Mouse (Mus musculus): Measurements from ENCODE around the gene Spen. TPM values are rescaled to one million over a fixed set of nuclear protein-coding genes. Genes with fewer than 3 reads are reported as not detected.
A peak's percentile ranks its signal among the peaks of the same experiment; 100 is the strongest.

The Spen gene
- polyA plus RNA-seq, 1 experiment from 2014 or later = 16.7 TPM

DNA sequence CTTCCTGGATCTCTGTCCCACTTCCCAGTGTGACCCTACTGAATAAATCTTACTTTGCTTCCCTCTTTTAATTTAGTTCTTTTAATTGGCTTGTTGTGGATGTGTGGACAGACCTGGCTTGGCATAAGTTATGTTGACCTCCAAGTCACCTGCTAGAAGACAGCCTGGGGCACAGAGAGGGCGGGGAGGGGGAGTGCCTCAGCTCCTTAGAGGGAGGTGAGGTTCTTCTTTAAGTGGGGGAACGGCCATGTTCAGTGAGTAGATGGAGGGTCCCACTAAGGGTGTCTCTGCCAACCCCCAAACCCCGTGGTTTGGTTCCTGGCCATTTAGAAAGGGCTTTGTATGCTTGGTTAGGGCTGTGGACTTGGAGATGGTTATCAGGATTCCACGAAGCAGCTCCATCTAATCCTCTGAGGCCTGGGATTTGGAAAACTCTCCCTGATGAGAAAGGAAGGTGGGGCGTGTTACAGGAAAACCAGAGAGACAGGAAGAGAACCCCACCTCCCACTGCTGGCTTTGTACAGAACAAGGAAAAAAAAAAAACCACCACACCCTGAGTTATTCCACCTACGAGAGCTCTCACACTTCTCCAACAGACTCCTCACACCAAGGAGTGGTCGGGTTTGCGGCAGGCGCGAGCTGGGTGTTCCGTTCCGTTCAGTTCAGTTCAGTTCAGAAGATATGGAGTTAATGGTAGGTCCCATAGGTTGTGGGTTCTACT is 99.2 kb downstream of the Spen start:
- Histone ChIP-seq H3K4me2 (no peak overlapping the region), H3K27me3 (no peaks in the 10 kb centered on the region), H3K36me3 (ENCODE audit: poor library complexity, severe bottlenecking) (no peaks in the 10 kb centered on the region), H3K9me3 (replicated peaks) (no peaks in the 10 kb centered on the region), H3K4me1 (peaks cover 5% of the 10 kb centered on the region), H3K27ac (no peak overlapping the region), H3K9ac (no peak overlapping the region), H3K4me3 (no peak overlapping the region)
- 85% methylated on average over 12 of the region's 12 CpGs for WGBS
- no peak for ATAC-seq

DNA sequence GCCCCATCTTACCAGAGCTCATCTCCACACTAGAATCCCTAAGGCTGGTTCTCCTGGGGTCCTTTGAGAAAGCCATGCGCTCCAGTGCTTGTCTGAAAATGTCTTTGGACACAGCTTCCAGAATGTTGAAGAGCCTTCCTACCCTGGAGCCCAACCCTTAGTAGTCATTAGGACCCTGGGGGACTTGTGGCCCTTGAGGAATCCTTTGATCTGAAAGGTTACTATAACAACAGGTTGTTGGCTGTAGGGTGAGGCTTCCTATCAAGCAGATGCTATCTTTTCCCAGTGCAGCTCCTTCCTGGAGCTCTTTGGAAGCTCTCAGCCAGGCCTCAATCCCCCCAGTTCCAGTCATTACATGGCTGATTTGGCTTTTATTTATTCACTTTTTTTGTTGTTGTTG is 102.4 kb downstream of the Spen start, which contains the start of gene Srarp:
Gene Srarp (minus strand): TSS at position 132 of the 400 bp plus-strand sequence.
- 100% methylated on average over 1 of the region's 1 CpGs for WGBS

DNA sequence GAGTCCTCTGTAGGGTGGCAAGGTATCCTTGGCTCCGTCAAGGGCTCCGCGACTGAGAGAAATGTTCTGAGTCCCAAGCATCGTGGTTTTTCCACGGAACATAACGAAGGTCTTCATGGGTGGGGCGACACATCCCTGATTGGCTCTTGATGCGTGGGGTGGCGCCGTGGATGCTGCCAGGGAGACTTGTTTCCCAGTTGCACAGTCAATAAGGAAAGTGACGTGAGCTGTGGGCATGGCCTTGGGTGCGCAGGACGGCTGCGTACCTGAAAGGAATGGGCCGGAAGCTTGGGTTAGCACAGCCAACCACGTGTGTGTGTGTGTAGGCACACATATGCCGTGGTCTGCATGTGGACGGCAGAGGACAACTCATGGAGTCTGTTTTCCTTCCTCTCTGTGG is 105.2 kb downstream of the Spen start:
- H3K4me2 ChIP-seq = no peak overlapping the region
- H3K36me3 ChIP-seq (ENCODE audit: poor library complexity, severe bottlenecking) = no peaks in the 10 kb centered on the region
- 0 out of 2 replicates have a peak, but pooled peaks cover 4% of the 10 kb centered on the region for H3K27me3 ChIP-seq
- no peak overlapping the region for H3K4me3 ChIP-seq
- no peak overlapping the region for H3K9ac ChIP-seq
- H3K9me3 ChIP-seq (replicated peaks) = no peaks in the 10 kb centered on the region
- 84% methylated on average over 18 of the region's 18 CpGs for WGBS
- H3K4me1 ChIP-seq = no peaks in the 10 kb centered on the region
- no peak for ATAC-seq
- no peak overlapping the region for H3K27ac ChIP-seq

More for the DNA sequence above, 102.4 kb downstream of the Spen start, which contains the start of gene Srarp:
- Histone ChIP-seq H3K27ac (no peak within 1 kb of the TSS), H3K9me3 (replicated peaks) (no peaks in the 10 kb centered on the region), H3K9ac (no peak within 1 kb of the TSS), H3K27me3 (0 out of 2 replicates have a peak, but pooled peaks cover 4% of the 10 kb centered on the region), H3K4me2 (no peak within 1 kb of the TSS), H3K36me3 (ENCODE audit: poor library complexity, severe bottlenecking) (no peaks in the 10 kb centered on the region), H3K4me3 (no peak within 1 kb of the TSS), H3K4me1 (no peaks in the 10 kb centered on the region)
- ATAC-seq = no peak

DNA sequence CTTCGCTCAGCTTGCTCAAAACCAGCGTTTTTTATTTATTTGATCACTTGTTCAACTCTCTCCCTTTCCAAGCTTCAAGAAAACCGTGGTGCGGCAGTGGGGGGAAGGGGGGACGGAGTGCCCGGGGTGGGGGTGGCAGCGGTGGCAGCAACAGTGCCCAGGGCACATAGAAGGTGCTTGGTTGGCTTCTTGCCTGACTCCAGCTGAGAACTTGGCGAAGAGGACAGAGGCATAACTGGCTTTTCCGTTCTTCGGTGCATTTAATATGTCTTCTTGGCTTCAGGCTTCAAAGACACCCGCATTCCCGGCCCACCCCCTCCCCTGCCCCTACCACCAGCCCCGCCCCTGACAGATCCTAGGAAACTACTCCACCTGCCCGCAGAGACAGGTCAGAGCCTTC is 105.7 kb downstream of the Spen start:
- 73% methylated on average over 14 of the region's 14 CpGs for WGBS
- no peaks in the 10 kb centered on the region for H3K4me1 ChIP-seq
- no peaks in the 10 kb centered on the region for H3K9me3 ChIP-seq (replicated peaks)
- no peak overlapping the region for H3K9ac ChIP-seq
- H3K27me3 ChIP-seq = 0 out of 2 replicates have a peak, but pooled peaks cover 4% of the 10 kb centered on the region
- ATAC-seq = no peak
- no peaks in the 10 kb centered on the region for H3K36me3 ChIP-seq (ENCODE audit: poor library complexity, severe bottlenecking)
- no peak overlapping the region for H3K27ac ChIP-seq
- no peak overlapping the region for H3K4me3 ChIP-seq
- H3K4me2 ChIP-seq = no peak overlapping the region

DNA sequence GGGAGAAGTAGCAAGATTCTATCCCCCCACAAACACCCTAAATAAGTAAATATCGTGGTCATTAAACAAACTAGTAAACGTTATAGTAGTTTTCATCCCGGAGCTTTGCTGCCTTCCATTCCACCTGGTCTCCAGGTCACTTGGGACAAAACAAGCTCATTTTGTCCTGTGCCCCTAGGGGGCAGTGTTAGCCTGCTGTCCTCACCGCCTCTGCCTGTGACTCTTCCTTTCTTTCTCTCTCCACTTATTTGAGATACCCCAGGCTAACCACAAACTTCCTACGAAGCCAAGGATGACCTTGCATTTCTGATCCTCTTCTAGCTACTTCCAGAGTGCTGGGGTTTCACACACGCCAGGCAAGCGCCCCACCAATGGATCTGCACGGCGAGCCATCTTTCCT is 107.4 kb downstream of the Spen start:
- no peak for ATAC-seq
- WGBS = 51% methylated on average over 9 of the region's 9 CpGs

DNA sequence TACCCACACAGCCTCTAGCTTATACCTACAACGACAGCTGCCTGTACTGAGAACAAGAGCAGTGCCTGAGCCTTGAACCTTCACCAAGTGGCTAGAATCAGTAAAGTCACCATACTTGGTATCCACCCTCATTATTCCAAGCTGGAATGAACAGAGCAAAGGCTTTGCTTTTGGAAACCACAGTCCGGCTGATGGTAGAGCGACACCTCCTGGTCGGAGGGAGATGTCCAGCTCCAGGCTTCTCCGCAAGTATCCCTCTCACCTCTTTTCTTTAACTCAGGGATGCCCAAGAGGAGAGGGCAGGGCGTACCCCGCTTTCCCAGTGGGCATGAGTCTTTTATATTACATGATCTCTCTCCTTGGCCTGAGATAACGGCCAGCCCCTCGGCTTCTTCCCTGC is 108.5 kb downstream of the Spen start:
- peaks cover 12% of the 10 kb centered on the region for H3K4me1 ChIP-seq
- 51% methylated on average over 9 of the region's 9 CpGs for WGBS
- no peak overlapping the region for H3K4me2 ChIP-seq
- H3K27me3 ChIP-seq = peaks cover 16% of the 10 kb centered on the region; the same call in 1 of the 2 replicates
- H3K9ac ChIP-seq = no peak overlapping the region
- H3K36me3 ChIP-seq (ENCODE audit: poor library complexity, severe bottlenecking) = no peaks in the 10 kb centered on the region
- H3K27ac ChIP-seq = no peak overlapping the region
- no peak overlapping the region for H3K4me3 ChIP-seq
- no peak for ATAC-seq
- no peaks in the 10 kb centered on the region for H3K9me3 ChIP-seq (replicated peaks)

More for the DNA sequence above, 107.4 kb downstream of the Spen start:
- Histone ChIP-seq H3K4me1 (peaks cover 3% of the 10 kb centered on the region), H3K27me3 (0 out of 2 replicates have a peak, but pooled peaks cover 6% of the 10 kb centered on the region), H3K9ac (no peak overlapping the region), H3K9me3 (replicated peaks) (no peaks in the 10 kb centered on the region), H3K36me3 (ENCODE audit: poor library complexity, severe bottlenecking) (no peaks in the 10 kb centered on the region), H3K4me2 (no peak overlapping the region), H3K27ac (no peak overlapping the region), H3K4me3 (no peak overlapping the region)

DNA sequence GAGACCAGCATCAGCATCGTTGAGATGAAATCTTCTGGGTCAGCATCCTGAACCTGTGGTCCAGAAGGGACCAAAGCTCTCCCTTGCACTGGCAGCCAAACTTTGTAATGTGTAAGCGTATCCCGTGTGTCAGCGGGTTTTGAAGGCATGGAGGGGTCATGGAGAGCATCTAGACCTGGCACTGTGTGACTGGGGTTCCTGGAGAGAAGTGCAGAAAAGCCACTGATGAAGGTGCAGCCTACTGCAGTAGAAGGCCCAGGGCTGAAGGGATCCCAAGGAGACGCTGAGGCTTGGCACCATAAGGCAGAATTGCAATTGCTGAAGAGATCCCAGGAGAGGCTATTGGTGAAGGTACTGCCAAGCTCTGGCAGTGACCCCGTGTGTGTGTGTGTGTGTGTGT is 109.0 kb downstream of the Spen start:
- no peak overlapping the region for H3K27ac ChIP-seq
- H3K4me1 ChIP-seq = peaks cover 12% of the 10 kb centered on the region
- WGBS = 85% methylated on average over 6 of the region's 6 CpGs
- ATAC-seq = no peak
- peaks cover 18% of the 10 kb centered on the region; the same call in 1 of the 2 replicates for H3K27me3 ChIP-seq
- no peak overlapping the region for H3K4me3 ChIP-seq
- no peaks in the 10 kb centered on the region for H3K36me3 ChIP-seq (ENCODE audit: poor library complexity, severe bottlenecking)
- H3K4me2 ChIP-seq = no peak overlapping the region
- H3K9me3 ChIP-seq (replicated peaks) = no peaks in the 10 kb centered on the region
- no peak overlapping the region for H3K9ac ChIP-seq

DNA sequence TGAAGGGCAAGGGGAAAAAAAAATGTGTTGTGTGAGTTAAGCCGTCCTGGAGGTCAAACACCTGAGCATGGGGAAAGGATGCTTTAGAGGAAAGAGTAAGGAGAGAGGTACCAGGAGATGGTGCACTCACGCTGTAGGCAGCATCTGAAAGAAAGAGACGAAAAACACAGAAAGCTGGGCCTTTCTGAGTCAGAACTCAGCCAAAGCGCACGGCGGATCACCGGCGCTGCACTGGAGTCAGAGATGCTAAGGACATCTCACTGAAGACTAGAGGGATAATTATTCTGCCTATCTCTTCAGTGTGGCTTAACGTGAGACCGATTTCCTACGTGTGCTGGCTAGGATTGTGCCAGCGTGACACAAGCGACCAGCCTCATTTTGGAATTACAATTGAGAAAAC is 110.5 kb downstream of the Spen start:
- Histone ChIP-seq H3K9ac (no peak overlapping the region), H3K36me3 (ENCODE audit: poor library complexity, severe bottlenecking) (no peaks in the 10 kb centered on the region), H3K27ac (no peak overlapping the region), H3K4me1 (peaks cover 12% of the 10 kb centered on the region), H3K4me3 (no peak overlapping the region), H3K27me3 (peaks cover 18% of the 10 kb centered on the region; the same call in 1 of the 2 replicates), H3K9me3 (replicated peaks) (no peaks in the 10 kb centered on the region), H3K4me2 (no peak overlapping the region)
- ATAC-seq = no peak
- WGBS = 87% methylated on average over 13 of the region's 13 CpGs

DNA sequence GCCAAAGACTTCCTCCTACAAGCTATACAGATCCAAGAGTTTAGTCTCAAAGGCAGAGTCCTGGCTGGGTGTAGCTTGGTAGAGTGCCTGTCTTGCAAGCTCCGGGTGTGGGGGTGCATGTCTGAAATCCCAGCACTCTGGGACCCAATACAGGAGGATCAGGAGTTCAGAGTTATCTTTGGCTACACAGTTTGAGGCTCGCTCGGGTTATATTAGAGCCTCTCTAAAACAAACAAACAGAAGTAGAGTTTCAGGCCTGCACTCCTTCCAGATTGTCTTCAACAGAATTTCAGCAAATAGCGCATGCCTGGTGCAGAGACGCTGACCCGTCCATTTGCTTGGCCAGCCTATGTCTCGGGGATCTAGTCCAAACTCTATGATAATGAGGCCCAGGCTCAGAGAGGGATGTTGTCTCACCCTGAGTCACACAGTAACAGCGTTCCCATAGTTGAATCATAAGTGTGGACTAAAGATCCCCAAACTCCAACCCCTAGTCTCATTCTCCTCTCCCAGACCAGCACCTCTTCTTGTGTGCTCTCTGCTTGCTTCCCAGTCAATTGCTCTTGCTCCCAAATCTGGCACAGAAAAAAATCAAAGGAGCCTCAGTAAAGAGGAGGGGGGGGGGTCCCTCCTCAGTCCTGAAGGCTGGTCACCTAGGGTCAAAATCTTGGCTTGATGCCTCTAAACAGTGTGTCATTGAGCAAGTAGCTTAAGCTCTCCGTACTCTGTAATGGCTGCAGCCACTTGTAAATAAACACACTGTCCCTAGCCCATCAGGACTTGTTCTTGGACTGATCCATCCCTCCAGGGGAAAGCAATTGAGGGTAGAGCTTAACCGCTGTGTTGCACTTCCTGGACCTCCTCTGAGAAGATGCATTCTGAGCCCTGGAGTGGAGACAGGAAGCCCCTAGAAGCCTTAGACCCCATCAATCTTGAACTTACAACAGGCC is 111.3 kb downstream of the Spen start:
- peaks cover 23% of the 10 kb centered on the region; the same call in 1 of the 2 replicates for H3K27me3 ChIP-seq
- no peaks in the 10 kb centered on the region for H3K9me3 ChIP-seq (replicated peaks)
- H3K4me3 ChIP-seq = no peak overlapping the region
- no peak for ATAC-seq
- H3K9ac ChIP-seq = no peak overlapping the region
- no peaks in the 10 kb centered on the region for H3K36me3 ChIP-seq (ENCODE audit: poor library complexity, severe bottlenecking)
- H3K4me2 ChIP-seq = no peak overlapping the region
- H3K4me1 ChIP-seq = peaks cover 12% of the 10 kb centered on the region
- 83% methylated on average over 10 of the region's 10 CpGs for WGBS
- H3K27ac ChIP-seq = no peak overlapping the region

DNA sequence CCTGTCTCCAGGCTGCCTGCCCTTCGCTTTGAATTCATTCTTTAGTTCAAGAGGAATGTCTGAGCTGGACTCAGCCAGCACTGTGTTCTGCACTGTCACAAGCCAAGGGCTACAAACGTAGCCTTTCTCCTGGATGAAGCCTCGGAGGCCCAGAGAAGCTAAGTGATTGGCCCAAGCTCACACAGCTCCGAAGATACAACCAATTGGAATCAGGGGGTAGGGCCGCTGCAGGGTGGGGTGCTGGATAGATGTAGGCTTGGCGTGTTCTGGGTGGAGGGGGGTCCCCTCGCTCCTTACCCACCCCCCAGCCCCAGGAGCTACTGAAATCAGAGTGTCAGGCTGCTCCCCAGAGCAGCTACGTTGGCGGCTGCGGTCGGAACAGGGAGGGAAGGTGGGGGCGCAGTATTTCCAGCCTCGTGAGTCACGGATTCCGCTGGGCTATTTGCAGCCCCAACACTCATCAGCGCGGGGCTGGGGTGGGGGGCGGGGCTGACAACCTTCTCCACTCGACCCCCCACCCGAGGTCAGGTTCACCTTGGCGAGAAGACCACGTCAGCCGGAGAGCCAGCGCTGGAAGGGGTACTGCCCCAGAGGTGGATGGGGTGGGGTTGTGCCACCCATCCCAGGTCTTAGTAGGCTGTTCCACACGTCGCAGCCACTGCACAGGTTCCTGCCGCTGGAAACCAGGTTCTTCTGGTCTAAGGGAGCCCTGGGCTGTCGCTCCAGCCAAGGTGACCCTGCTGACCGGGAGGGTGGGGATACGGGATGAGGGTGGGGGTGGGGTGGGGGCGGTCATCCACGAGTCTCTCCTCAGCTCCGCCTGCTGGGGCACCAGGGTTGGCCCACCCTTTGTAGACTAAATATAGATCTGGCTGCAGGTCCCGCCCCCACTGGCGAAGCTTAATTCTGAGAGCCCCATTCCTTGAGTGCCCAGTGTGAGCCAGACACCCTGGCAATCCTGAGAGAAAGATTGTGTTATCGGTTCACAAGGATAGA is 112.6 kb downstream of the Spen start:
- Histone ChIP-seq H3K27me3 (peaks cover 23% of the 10 kb centered on the region; the same call in 1 of the 2 replicates), H3K27ac (no peak overlapping the region), H3K4me1 (peaks cover 12% of the 10 kb centered on the region), H3K9me3 (replicated peaks) (no peaks in the 10 kb centered on the region), H3K4me2 (peak overlapping the region; percentile 73), H3K4me3 (peak overlapping the region; percentile 43), H3K9ac (peak overlapping the region; percentile 59), H3K36me3 (ENCODE audit: poor library complexity, severe bottlenecking) (no peaks in the 10 kb centered on the region)
- ATAC-seq = peak; percentile 97
- WGBS = 6% methylated on average over 36 of the region's 36 CpGs

DNA sequence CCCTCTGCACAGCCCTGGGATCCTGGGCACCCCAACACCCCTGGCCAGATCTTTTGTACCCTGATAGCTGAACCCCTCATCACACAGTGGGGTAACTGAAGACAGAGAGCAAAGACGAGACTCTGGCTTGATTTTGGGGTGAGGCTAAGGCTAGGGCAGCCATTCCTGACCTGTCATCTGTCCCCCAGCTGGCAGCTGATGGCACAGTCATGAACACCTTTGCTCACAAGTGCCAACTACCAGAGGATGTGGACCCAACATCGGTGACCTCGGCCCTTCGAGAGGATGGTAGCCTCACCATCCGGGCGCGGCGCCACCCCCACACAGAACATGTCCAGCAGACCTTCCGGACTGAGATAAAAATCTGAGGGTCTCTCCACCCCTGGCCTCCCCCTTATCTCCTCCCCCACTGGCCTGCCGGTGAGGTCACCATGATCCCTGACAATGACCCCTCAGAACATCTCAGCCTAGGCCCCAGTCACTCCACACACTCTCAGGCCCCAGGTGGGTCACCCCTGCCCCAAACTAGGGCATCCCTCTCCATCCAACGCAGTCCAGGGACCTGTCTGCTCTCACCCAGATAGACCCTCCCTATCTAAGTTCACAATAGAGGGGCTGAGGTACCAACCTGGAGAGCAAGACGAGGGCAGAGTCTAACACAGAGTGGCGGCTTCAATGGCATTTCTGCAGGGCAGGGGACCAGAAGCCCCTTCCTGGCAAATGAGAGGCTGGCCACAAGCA is 114.5 kb downstream of the Spen start:
- no peak for ATAC-seq
- H3K4me3 ChIP-seq = no peak overlapping the region
- no peaks in the 10 kb centered on the region for H3K36me3 ChIP-seq (ENCODE audit: poor library complexity, severe bottlenecking)
- WGBS = 87% methylated on average over 13 of the region's 13 CpGs
- no peak overlapping the region for H3K27ac ChIP-seq
- H3K4me1 ChIP-seq = peaks cover 12% of the 10 kb centered on the region
- no peaks in the 10 kb centered on the region for H3K9me3 ChIP-seq (replicated peaks)
- H3K27me3 ChIP-seq = peaks cover 23% of the 10 kb centered on the region; the same call in 1 of the 2 replicates
- no peak overlapping the region for H3K4me2 ChIP-seq
- H3K9ac ChIP-seq = no peak overlapping the region
